Mouse (Mus musculus): Measurements from ENCODE around the gene Hoxd4. TPM values are rescaled to one million over a fixed set of nuclear protein-coding genes. Genes with fewer than 3 reads are reported as not detected.

Gene Hoxd4
- total RNA-seq, 1 experiment = 0.94 TPM

DNA sequence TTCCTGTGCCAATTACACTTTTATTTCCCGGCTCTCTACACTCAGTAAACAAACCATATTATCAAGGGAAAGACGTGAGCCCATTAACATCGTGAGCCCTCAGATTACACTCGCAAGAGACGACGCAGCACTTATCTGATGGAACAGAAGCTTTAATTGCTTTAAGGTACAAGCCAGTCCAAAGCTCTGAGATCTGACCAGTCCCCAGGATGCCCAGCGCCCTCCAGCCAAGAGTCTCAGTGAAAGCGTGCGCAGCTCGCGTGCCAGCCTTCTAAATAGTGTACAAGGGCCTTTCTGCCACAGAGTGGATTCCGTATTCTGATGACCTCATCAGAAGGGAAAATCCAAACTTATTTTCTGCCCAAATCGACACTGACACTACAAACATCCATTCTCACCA, 50.2 kb downstream of the Hoxd4 start:
- Histone ChIP-seq H3K4me3 (ENCODE audit: insufficient read depth in 1 of 2, low read depth in 1 of 2, low read length in 2 of 2, poor library complexity in 1 of 2, severe bottlenecking in 1 of 2) (no peak overlapping the region), H3K9me3 (ENCODE audit: control insufficient read depth, insufficient read depth, low read depth, low read length) (no peaks in the 10 kb centered on the region), H3K9ac (ENCODE audit: insufficient read depth, low read depth, low read length, poor library complexity, severe bottlenecking) (no peak overlapping the region), H3K27ac (ENCODE audit: insufficient read depth, low read depth, low read length, poor library complexity, severe bottlenecking) (no peak overlapping the region), H3K4me1 (ENCODE audit: control insufficient read depth in 2 of 2, insufficient read depth in 2 of 2, low read length in 2 of 2, poor library complexity in 1 of 2) (no peaks in the 10 kb centered on the region), H3K36me3 (ENCODE audit: control insufficient read depth, insufficient read depth, low read length, poor library complexity, severe bottlenecking) (no peaks in the 10 kb centered on the region)
- in situ Hi-C loops (cut with MboI; ENCODE audit: low sequenced_read_pairs in 2 of 2, unreplicated experiment in 2 of 2) = no loop called here
- DNase-seq (ENCODE audit: low read depth, low spot score) = no peak
- TF ChIP-seq MAFK (IDR thresholded peaks at IDR 0.05; ENCODE audit: insufficient read depth, low read depth, low read length) (no peak), ZC3H11A (IDR thresholded peaks at IDR 0.05; ENCODE audit: borderline replicate concordance, low read depth, low read length) (no peak), HCFC1 (IDR thresholded peaks at IDR 0.05; ENCODE audit: borderline replicate concordance, insufficient read depth, low read length) (no peak), CHD2 (IDR thresholded peaks at IDR 0.05; ENCODE audit: low read depth, low read length) (no peak), ZNF384 (IDR thresholded peaks at IDR 0.05; ENCODE audit: low read depth, low read length) (no peak)

DNA sequence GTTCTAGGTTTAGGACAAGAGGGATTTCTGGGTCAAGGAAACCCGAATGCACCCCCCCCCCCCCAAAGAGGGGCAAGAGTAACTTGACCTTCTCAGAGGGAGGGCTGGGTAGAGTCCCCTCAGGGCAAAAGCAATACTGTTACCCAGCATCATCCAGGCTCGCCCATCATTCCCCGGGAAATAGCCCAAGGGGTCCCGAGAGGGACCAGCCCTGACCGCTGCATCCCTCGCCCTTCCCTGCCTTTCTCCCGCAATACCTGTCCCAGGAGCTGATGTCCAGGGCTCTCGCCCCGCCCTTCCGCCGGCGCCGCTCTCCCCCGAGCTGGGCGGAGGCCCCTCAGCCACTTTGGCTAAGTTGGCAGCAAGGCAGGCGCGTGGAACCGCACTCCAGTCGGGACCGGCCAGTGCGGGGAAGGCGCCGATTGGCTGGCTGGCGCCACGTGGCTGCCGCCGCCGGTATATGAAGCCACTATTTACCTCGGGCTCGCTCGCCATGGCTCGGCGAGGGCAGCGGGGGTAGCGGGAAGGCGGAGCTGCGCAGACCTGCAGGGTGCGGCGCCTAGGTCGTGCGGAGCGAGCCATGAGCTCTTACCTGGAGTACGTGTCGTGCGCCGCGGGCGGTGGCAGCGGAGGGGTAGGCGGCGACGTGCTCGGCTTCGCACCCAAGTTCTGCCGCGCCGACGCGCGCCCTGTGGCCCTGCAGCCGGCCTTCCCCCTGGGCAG, 51.0 kb downstream of the Hoxd4 start, which contains the start of gene Hoxd1:
Gene Hoxd1 (plus strand): TSS at position 459 of the 723 bp plus-strand sequence.
- TF ChIP-seq ZNF384 (IDR thresholded peaks at IDR 0.05; ENCODE audit: low read depth, low read length) (no peak), MAFK (IDR thresholded peaks at IDR 0.05; ENCODE audit: insufficient read depth, low read depth, low read length) (no peak), ZC3H11A (IDR thresholded peaks at IDR 0.05; ENCODE audit: borderline replicate concordance, low read depth, low read length) (no peak), HCFC1 (IDR thresholded peaks at IDR 0.05; ENCODE audit: borderline replicate concordance, insufficient read depth, low read length) (no peak), CHD2 (IDR thresholded peaks at IDR 0.05; ENCODE audit: low read depth, low read length) (no peak)
- Histone ChIP-seq H3K9me3 (ENCODE audit: control insufficient read depth, insufficient read depth, low read depth, low read length) (no peaks in the 10 kb centered on the region), H3K4me3 (ENCODE audit: insufficient read depth in 1 of 2, low read depth in 1 of 2, low read length in 2 of 2, poor library complexity in 1 of 2, severe bottlenecking in 1 of 2) (peak within 1 kb of the TSS; percentile 73 to 76), H3K36me3 (ENCODE audit: control insufficient read depth, insufficient read depth, low read length, poor library complexity, severe bottlenecking) (no peaks in the 10 kb centered on the region), H3K27ac (ENCODE audit: insufficient read depth, low read depth, low read length, poor library complexity, severe bottlenecking) (no peak within 1 kb of the TSS), H3K4me1 (ENCODE audit: control insufficient read depth in 2 of 2, insufficient read depth in 2 of 2, low read length in 2 of 2, poor library complexity in 1 of 2) (no peaks in the 10 kb centered on the region), H3K9ac (ENCODE audit: insufficient read depth, low read depth, low read length, poor library complexity, severe bottlenecking) (peak within 1 kb of the TSS; percentile 42)
- in situ Hi-C loops (cut with MboI; ENCODE audit: low sequenced_read_pairs in 2 of 2, unreplicated experiment in 2 of 2) = no loop called here
- DNase-seq (ENCODE audit: low read depth, low spot score) = no peak

DNA sequence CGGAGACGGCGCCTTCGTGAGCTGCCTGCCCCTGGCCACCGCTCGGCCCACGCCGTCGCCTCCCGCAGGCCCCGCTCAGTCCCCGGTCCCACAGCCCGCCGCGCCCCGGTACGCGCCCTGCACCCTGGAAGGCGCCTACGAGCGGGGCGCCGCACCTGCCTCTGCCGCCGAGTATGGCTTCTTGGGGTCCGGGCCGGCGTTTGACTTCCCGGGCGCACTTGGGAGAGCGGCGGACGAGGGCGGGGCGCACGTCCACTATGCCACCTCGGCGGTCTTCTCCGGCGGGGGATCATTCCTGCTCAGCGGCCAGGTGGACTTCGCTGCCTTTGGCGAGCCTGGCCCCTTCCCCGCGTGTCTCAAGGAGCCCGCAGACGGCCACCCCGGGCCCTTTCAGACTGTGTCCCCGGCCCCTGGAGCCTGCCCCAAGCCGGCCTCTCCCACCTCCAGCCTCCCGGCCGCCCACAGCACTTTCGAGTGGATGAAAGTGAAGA, 51.6 kb downstream of the Hoxd4 start:
- H3K4me1 ChIP-seq (ENCODE audit: control insufficient read depth in 2 of 2, insufficient read depth in 2 of 2, low read length in 2 of 2, poor library complexity in 1 of 2) = no peaks in the 10 kb centered on the region
- DNase-seq (ENCODE audit: low read depth, low spot score) = no peak
- peak overlapping the region; percentile 73 to 76 for H3K4me3 ChIP-seq (ENCODE audit: insufficient read depth in 1 of 2, low read depth in 1 of 2, low read length in 2 of 2, poor library complexity in 1 of 2, severe bottlenecking in 1 of 2)
- no peak for TF ChIP-seq ZNF384 (IDR thresholded peaks at IDR 0.05; ENCODE audit: low read depth, low read length)
- peak overlapping the region; percentile 42 for H3K9ac ChIP-seq (ENCODE audit: insufficient read depth, low read depth, low read length, poor library complexity, severe bottlenecking)
- H3K36me3 ChIP-seq (ENCODE audit: control insufficient read depth, insufficient read depth, low read length, poor library complexity, severe bottlenecking) = no peaks in the 10 kb centered on the region
- no peaks in the 10 kb centered on the region for H3K9me3 ChIP-seq (ENCODE audit: control insufficient read depth, insufficient read depth, low read depth, low read length)
- in situ Hi-C loops (cut with MboI; ENCODE audit: low sequenced_read_pairs in 2 of 2, unreplicated experiment in 2 of 2) = no loop called here
- H3K27ac ChIP-seq (ENCODE audit: insufficient read depth, low read depth, low read length, poor library complexity, severe bottlenecking) = no peak overlapping the region

DNA sequence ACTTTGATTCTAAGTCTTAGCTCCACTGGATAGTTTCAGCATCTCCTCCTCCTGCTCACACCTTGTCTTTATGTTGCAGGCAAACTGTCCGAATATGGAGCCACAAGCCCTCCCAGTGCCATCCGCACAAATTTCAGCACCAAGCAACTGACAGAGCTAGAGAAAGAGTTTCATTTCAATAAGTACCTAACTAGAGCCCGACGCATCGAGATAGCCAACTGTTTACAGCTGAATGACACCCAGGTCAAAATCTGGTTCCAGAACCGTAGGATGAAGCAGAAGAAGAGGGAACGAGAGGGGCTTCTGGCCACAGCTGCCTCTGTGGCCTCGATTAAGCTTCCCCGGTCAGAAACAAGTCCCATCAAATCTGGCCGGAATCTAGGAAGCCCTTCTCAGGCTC, 52.2 kb downstream of the Hoxd4 start:
- DNase-seq (ENCODE audit: low read depth, low spot score) = no peak
- no peak overlapping the region for H3K4me3 ChIP-seq (ENCODE audit: insufficient read depth in 1 of 2, low read depth in 1 of 2, low read length in 2 of 2, poor library complexity in 1 of 2, severe bottlenecking in 1 of 2)

More for the DNA sequence above, 52.2 kb downstream of the Hoxd4 start:
- no peak overlapping the region for H3K27ac ChIP-seq (ENCODE audit: insufficient read depth, low read depth, low read length, poor library complexity, severe bottlenecking)
- in situ Hi-C loops (cut with MboI; ENCODE audit: low sequenced_read_pairs in 2 of 2, unreplicated experiment in 2 of 2) = no loop called here
- no peaks in the 10 kb centered on the region for H3K9me3 ChIP-seq (ENCODE audit: control insufficient read depth, insufficient read depth, low read depth, low read length)
- no peaks in the 10 kb centered on the region for H3K4me1 ChIP-seq (ENCODE audit: control insufficient read depth in 2 of 2, insufficient read depth in 2 of 2, low read length in 2 of 2, poor library complexity in 1 of 2)
- H3K9ac ChIP-seq (ENCODE audit: insufficient read depth, low read depth, low read length, poor library complexity, severe bottlenecking) = no peak overlapping the region
- H3K36me3 ChIP-seq (ENCODE audit: control insufficient read depth, insufficient read depth, low read length, poor library complexity, severe bottlenecking) = no peaks in the 10 kb centered on the region
- TF ChIP-seq CHD2 (IDR thresholded peaks at IDR 0.05; ENCODE audit: low read depth, low read length) (no peak), HCFC1 (IDR thresholded peaks at IDR 0.05; ENCODE audit: borderline replicate concordance, insufficient read depth, low read length) (no peak), ZNF384 (IDR thresholded peaks at IDR 0.05; ENCODE audit: low read depth, low read length) (no peak), MAFK (IDR thresholded peaks at IDR 0.05; ENCODE audit: insufficient read depth, low read depth, low read length) (no peak), ZC3H11A (IDR thresholded peaks at IDR 0.05; ENCODE audit: borderline replicate concordance, low read depth, low read length) (no peak)
